Mouse (Mus musculus): ENCODE data around the gene Ppil1. TPM values are rescaled to one million over a fixed set of nuclear protein-coding genes. Genes with fewer than 3 reads are reported as not detected.

Gene Ppil1
- total RNA-seq, 2 experiments from 2014 or later, result 19.8 to 20.0 TPM

DNA sequence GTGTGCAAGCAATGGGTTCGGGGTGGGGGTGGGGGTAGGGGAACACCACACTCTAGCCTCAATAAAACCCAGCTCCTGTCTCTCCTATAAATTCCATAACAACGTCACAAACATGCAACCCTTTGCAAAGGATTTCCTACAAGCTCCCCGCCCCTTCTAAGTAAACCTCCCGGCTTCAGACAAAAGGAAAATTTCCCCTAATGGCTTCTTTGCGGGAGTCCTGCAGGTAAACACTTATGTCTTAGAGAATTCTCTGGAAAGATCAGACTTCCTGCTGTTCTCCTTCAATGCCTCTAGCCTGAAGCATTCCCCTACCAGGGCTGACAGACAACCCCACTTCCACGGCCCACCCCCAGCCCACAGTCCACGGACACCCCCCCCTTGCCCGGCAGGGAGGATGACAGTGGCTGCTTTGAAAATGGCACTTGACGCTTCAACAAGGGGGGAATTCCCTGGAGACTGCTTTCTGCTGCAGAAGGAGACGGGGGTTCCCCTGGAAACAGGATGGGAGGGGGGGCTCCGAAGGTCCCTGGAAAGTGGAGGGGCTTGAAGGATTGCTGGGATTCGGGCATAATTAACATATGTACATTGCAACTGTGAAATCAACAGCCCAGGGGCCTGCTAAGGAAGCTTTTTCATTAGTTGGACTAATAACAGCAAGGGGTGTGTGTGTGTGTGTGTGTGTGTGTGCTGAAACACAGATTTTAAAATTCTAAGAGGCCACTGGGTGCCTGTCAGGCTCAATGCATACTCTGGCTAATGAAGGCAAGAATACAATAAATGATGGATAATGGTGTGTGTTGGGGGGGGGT, 50.4 kb downstream of the Ppil1 start:
- Histone ChIP-seq H3K27ac (no peak overlapping the region), H3K4me3 (no peak overlapping the region)
- no peak for DNase-seq (ENCODE audit: extremely low spot score in 1 of 2, low spot score in 2 of 2)
- no peak for TF ChIP-seq CTCF (IDR thresholded peaks at IDR 0.05)
- intact Hi-C loops (cut with DNase I), result no loop called here

DNA sequence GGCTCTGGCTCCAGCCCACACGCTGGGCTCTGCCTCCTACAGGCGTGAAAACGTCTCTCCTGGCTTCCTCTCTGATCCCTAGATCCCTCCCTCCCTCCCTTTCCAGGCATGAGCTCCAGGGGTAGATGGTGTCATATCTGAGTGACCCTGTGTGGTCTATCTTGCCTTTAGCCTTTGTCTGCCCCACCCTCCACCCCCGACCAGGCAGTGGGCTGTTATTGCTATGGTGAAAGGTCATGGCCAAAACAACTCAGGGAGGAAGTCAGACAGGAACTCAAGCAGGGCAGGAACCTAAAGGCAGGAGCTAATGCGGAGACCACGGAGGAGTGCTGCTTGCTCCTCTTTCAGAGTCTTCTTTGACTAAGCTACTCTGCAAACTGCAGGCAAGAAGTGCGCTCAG, 52.1 kb downstream of the Ppil1 start:
- no peak for TF ChIP-seq CTCF (IDR thresholded peaks at IDR 0.05)
- Histone ChIP-seq H3K4me3 (no peak overlapping the region), H3K27ac (no peak overlapping the region)
- DNase-seq (ENCODE audit: extremely low spot score in 1 of 2, low spot score in 2 of 2), result no peak
- intact Hi-C loops (cut with DNase I), result no loop called here

DNA sequence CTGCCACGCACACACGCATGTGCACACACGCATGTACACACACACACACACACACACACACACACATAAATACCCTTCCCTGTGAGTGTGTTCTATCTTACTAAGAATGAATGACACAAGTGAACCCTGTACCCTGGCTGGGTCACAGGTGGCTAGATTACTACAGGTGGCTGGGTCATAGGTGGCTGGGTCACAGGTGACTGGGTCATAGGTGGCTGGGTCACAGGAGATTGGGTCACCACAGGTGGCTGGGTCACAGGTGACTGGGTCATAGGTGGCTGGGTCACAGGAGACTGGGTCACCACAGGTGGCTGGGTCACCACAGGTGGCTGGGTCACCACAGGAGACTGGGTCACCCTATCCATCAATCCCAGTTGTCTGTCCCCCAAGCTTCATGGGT, 53.9 kb downstream of the Ppil1 start:
- TF ChIP-seq CTCF (IDR thresholded peaks at IDR 0.05), result no peak
- no peak for DNase-seq (ENCODE audit: extremely low spot score in 1 of 2, low spot score in 2 of 2)
- intact Hi-C loops (cut with DNase I), result no loop called here
- Histone ChIP-seq H3K27ac (no peak overlapping the region), H3K4me3 (no peak overlapping the region)

DNA sequence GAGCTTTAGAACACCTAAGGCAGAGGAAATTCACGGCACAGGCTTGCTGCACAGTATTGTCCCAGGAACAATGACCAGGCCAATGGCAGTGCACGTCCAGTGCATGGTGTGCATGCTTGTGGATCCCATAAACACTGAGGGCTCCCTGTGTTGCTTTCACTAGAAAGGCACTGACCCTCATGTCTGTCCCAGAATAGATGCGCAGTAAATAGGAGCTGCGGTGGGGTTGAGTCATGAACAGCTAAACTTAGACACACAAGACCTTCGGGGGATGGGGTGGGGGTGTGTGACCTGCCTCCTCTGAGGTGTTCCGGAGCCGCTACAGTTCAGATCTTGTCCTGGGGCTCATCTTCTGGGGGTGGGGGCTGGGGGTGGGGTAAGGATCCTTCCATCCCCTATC, 57.9 kb downstream of the Ppil1 start:
- H3K27ac ChIP-seq, result no peak overlapping the region
- DNase-seq (ENCODE audit: extremely low spot score in 1 of 2, low spot score in 2 of 2), result no peak
- H3K4me3 ChIP-seq, result no peak overlapping the region
- intact Hi-C loops (cut with DNase I), result no loop called here
- TF ChIP-seq CTCF (IDR thresholded peaks at IDR 0.05), result no peak

DNA sequence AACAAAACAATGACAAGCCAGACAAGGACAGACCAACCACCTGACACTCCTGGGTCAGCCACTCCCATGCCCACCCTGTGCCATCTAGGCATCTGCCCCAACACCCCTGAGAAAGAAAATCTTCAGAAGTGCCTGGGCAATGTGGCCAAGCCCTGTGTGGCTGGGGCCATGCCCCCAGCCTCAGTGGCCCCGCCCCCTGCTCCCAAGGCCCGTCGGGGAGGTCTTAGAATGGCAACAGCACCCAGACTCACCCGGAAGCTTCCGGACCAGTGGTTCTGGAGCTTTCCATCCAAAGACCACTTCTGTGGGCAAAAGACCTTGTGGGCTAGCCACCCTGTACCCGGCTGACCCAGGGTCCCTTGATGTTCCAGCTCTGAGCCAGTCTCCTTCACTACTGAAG, 61.4 kb downstream of the Ppil1 start:
- no peak for DNase-seq (ENCODE audit: extremely low spot score in 1 of 2, low spot score in 2 of 2)
- Histone ChIP-seq H3K27ac (no peak overlapping the region), H3K4me3 (no peak overlapping the region)
- intact Hi-C loops (cut with DNase I), result no loop called here
- no peak for TF ChIP-seq CTCF (IDR thresholded peaks at IDR 0.05)

Other genes with a start within 250 kb of the Ppil1 start
- 100 to 1,000 TPM; 113 to 114 TPM for gene Srsf3, start 231.6 kb downstream of the Ppil1 start, total RNA-seq (2021)
- 10 to 100 TPM; 40.6 to 64.4 TPM for gene Cdkn1a, start 173.2 kb downstream of the Ppil1 start, total RNA-seq (2021)
- under 1 TPM in 1 of 2 experiments, not detected in 1; 0.32 TPM for gene Rab44, start 150.0 kb downstream of the Ppil1 start, total RNA-seq (2021)
- 100 to 1,000 TPM; 141 to 148 TPM for gene Cpne5, start 26.0 kb downstream of the Ppil1 start, total RNA-seq (2021)
- 10 to 100 TPM; 78.9 to 85.0 TPM for gene BC004004, start 4.6 kb upstream of the Ppil1 start, total RNA-seq (2021)
- gene Pi16, start 53.5 kb upstream of the Ppil1 start, total RNA-seq (2021), result 1 to 10 TPM; 1.2 to 1.4 TPM
- 100 to 1,000 TPM; 537 to 552 TPM for gene Mtch1, start 83.7 kb upstream of the Ppil1 start, total RNA-seq (2021)
- gene Fgd2, start 96.7 kb upstream of the Ppil1 start, total RNA-seq (2021), result 1 to 10 TPM; 5.4 to 7.4 TPM
- 10 to 100 TPM in 1 of 2 experiments, 1 to 10 TPM in 1; 9.2 to 13.6 TPM for gene Pim1, start 226.6 kb upstream of the Ppil1 start, total RNA-seq (2021)